Mouse (Mus musculus) embryonic fibroblast, embryonic 13.5 days (primary cell): ENCODE measurements around the gene 1700088E04Rik.

Experiments used
- CTCF ChIP-seq: IDR thresholded peaks from 2 replicates; pipeline ENCODE4 v1.5.1; 2011; ENCODE audit warnings: mild to moderate bottlenecking, control low read depth, low read length, moderate library complexity, borderline replicate concordance; ENCODE audit not compliant: insufficient read depth
- POLR2A ChIP-seq: IDR thresholded peaks from 2 replicates; pipeline ENCODE4 v1.6.1; 2011; ENCODE audit warnings: low read depth, mild to moderate bottlenecking, control low read depth, low read length, moderate library complexity

- TF ChIP-seq POLR2A (no peak), CTCF (no peak)
These were observed 42.8 kb downstream of the 1700088E04Rik start for GRCm38 (mm10) chr15:79098220-79098619.
